Mouse (Mus musculus) thymus, adult 2 months (tissue): ENCODE results near the gene Dnah8. TPM values are rescaled to one million over a fixed set of nuclear protein-coding genes. Genes with fewer than 3 reads are reported as not detected.
A peak's percentile ranks its signal among the peaks of the same experiment; 100 is the strongest.

ENCODE experiments used
- DNase-seq: peaks from one replicate; pipeline ENCODE4 v3.0.0; 2021
- H3K27ac ChIP-seq: fragments of 200-500 bp; 2 replicates; pipeline ENCODE4 v1.5.1; 2012; ENCODE audit warnings: low read length, control low read depth; ENCODE audit not compliant: control insufficient read depth, insufficient read depth
- H3K27me3 ChIP-seq: fragments of 200-500 bp; 2 replicates; pipeline ENCODE4 v1.6.1; 2012; ENCODE audit warnings: mild to moderate bottlenecking, low read length, moderate library complexity, mixed read lengths; ENCODE audit not compliant: control insufficient read depth, insufficient read depth
- H3K36me3 ChIP-seq: fragments of 200-500 bp; 2 replicates; pipeline ENCODE4 v1.6.1; 2012; ENCODE audit warnings: mild to moderate bottlenecking, low read length, moderate library complexity; ENCODE audit not compliant: control insufficient read depth, insufficient read depth
- H3K4me1 ChIP-seq: fragments of 200-500 bp; replicated peaks from 2 replicates; pipeline ENCODE4 v1.6.1; 2012; ENCODE audit warnings: low read length; ENCODE audit not compliant: control insufficient read depth, insufficient read depth
- H3K4me3 ChIP-seq: fragments of 200-500 bp; 2 replicates; pipeline ENCODE4 v1.5.1; 2012; ENCODE audit warnings: mild to moderate bottlenecking, low read length, control low read depth, moderate library complexity; ENCODE audit not compliant: control insufficient read depth, insufficient read depth
- CTCF ChIP-seq: fragments of 200-500 bp; IDR thresholded peaks from 2 replicates; pipeline ENCODE4 v1.5.1; 2012; ENCODE audit warnings: mild to moderate bottlenecking, control low read depth, low read length, moderate library complexity, borderline replicate concordance; ENCODE audit not compliant: control insufficient read depth, poor library complexity, insufficient read depth; ENCODE audit errors: extremely low read depth
- POLR2A ChIP-seq: fragments of 200-500 bp; IDR thresholded peaks from 2 replicates; pipeline ENCODE4 v1.6.1; 2012; ENCODE audit warnings: mild to moderate bottlenecking, low read length, control low read depth, moderate library complexity; ENCODE audit not compliant: control insufficient read depth, poor library complexity, insufficient read depth; ENCODE audit errors: extremely low read depth
- WGBS: fragments of 180-500 bp; shearing (Covaris S2); methylation state at CpG from one replicate; pipeline ENCODE4 v1.1.7; 2018; 5-methylcytosine and 5-hydroxymethylcytosine counted together
- polyA plus RNA-seq: library from polyadenylated mRNA; depleted of rRNA; stranded (reverse); fragments of >200 nt; gene quantifications from 2 replicates; pipeline ENCODE4 v1.2.3, GENCODE M21; 2012

Gene Dnah8
- polyA plus RNA-seq, 1 experiment = 58.4 TPM

DNA sequence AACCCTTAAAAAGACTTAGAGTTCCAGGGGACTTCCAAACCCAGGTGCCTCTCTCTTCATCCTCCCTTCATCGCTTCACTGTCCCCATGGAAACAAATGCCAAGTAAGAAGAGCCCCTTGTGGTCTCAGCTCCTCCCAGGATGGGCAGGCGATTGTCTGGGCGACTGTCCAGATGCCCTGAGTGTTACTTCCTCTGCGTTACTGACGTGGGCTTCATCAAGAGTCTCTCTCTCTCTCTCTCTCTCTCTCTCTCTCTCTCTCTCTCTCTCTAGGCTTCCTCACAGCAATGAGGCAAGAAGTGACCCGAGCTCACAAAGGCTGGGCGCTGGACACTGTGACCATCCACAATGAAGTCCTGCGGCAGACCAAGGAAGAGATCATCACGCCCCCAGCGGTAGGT lies 246.9 kb downstream of the Dnah8 start:
- TF ChIP-seq CTCF = no peak
- TF ChIP-seq POLR2A = no peak
- Histone ChIP-seq H3K36me3 (no peaks in the 10 kb centered on the region), H3K4me3 (no peak overlapping the region), H3K27ac (no peak overlapping the region), H3K27me3 (no peaks in the 10 kb centered on the region), H3K4me1 (no peaks in the 10 kb centered on the region)
- DNase-seq = no peak
- WGBS = 67% methylated on average over 10 of the region's 10 CpGs

DNA sequence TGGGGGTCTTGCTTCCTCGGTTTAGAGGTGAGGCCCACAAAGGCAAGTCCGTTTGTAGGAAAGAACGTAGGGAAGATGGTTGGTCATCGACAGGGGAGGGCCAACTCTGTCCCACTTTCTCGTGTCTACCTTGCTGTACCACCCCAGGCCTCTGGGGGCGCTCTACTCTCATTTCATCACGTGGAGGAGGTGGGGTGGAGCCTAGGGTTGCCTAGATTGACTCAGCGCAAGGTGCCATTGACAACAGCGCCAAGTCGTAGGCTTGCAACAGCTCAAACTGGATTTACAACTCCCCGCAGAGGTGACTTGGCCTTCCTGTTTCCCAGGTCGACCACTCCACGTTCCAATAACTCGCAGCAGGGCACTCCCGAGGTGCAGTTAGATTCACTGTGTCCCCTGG lies 250.1 kb downstream of the Dnah8 start:
- WGBS = 81% methylated on average over 15 of the region's 15 CpGs
- Histone ChIP-seq H3K4me1 (no peaks in the 10 kb centered on the region), H3K27ac (no peak overlapping the region), H3K4me3 (no peak overlapping the region), H3K36me3 (no peaks in the 10 kb centered on the region), H3K27me3 (no peaks in the 10 kb centered on the region)
- peak; percentile 63; the same call in 1 of the 2 replicates for TF ChIP-seq CTCF
- no peak for TF ChIP-seq POLR2A
- DNase-seq = peak; percentile 21

GRCm38 (mm10) chr17:30877456-30877855 lies 253.3 kb downstream of the Dnah8 start:
- Histone ChIP-seq H3K4me1 (no peaks in the 10 kb centered on the region), H3K27ac (no peak overlapping the region), H3K36me3 (no peaks in the 10 kb centered on the region), H3K4me3 (no peak overlapping the region), H3K27me3 (no peaks in the 10 kb centered on the region)
- no peak for DNase-seq
- TF ChIP-seq POLR2A = no peak
- no peak for TF ChIP-seq CTCF
- WGBS = 98% methylated on average over 7 of the region's 7 CpGs

- H3K4me1 ChIP-seq = no peaks in the 10 kb centered on the region
- H3K27me3 ChIP-seq = no peaks in the 10 kb centered on the region
- TF ChIP-seq POLR2A (no peak), CTCF (no peak)
- H3K27ac ChIP-seq = no peak overlapping the region
- no peaks in the 10 kb centered on the region for H3K36me3 ChIP-seq
- WGBS = 80% methylated on average over 6 of the region's 6 CpGs
- no peak for DNase-seq
- no peak overlapping the region for H3K4me3 ChIP-seq
Observed at GRCm38 (mm10) chr17:30878626-30879025, 254.5 kb downstream of the Dnah8 start.

GRCm38 (mm10) chr17:30880391-30880790 lies 256.2 kb downstream of the Dnah8 start:
- Histone ChIP-seq H3K27me3 (no peaks in the 10 kb centered on the region), H3K4me1 (no peaks in the 10 kb centered on the region), H3K27ac (no peak overlapping the region), H3K4me3 (no peak overlapping the region), H3K36me3 (no peaks in the 10 kb centered on the region)
- TF ChIP-seq CTCF (no peak), POLR2A (no peak)
- WGBS = 88% methylated on average over 3 of the region's 3 CpGs
- no peak for DNase-seq

DNA sequence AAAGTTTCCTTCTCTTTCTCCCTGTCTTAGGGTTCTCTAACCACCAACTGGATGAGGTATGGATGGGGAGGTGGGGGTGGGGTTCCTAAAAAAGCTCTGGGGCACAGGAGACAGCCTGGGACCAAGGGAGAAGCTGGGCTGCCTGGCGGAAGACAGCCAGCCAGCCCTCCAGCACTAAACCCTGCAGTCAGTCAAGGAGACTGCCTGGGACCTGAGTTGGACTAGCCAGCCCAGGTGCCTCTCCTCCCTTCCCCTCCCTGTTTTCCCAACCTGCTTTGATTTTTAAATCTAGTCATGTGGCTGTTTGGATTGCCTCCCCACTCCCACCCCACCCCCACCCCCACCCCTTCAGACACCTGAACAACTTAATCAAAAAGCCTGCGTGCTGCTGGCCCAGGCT lies 256.8 kb downstream of the Dnah8 start:
- Histone ChIP-seq H3K36me3 (no peaks in the 10 kb centered on the region), H3K27me3 (no peaks in the 10 kb centered on the region), H3K4me3 (no peak overlapping the region), H3K27ac (no peak overlapping the region), H3K4me1 (no peaks in the 10 kb centered on the region)
- TF ChIP-seq POLR2A (no peak), CTCF (no peak)
- DNase-seq = no peak
- 90% methylated on average over 2 of the region's 2 CpGs for WGBS

- Histone ChIP-seq H3K36me3 (no peaks in the 10 kb centered on the region), H3K4me3 (no peak overlapping the region), H3K4me1 (no peaks in the 10 kb centered on the region), H3K27ac (no peak overlapping the region), H3K27me3 (no peaks in the 10 kb centered on the region)
- DNase-seq = no peak
- 25% methylated on average over 6 of the region's 6 CpGs for WGBS
- TF ChIP-seq POLR2A (no peak), CTCF (no peak)
Observed at GRCm38 (mm10) chr17:30882206-30882605, 258.1 kb downstream of the Dnah8 start.
